Mouse (Mus musculus): ENCODE results near the gene Gm9913.

The Gm9913 gene

GRCm38 (mm10) chr2:125505006-125505745, at the start of gene Gm9913:
TSS of gene Gm9913 (plus strand) at chr2:125505089.
- in situ Hi-C loops (cut with MboI; ENCODE audit: low pct_unique_long_range_greater_than_20kb in 1 of 2, low sequenced_read_pairs in 2 of 2, unreplicated experiment in 1 of 2): no loop called here

- in situ Hi-C loops (cut with MboI; ENCODE audit: low pct_unique_long_range_greater_than_20kb in 1 of 2, low sequenced_read_pairs in 2 of 2, unreplicated experiment in 1 of 2): no loop called here
These were observed 48.7 kb upstream of the Gm9913 start for GRCm38 (mm10) chr2:125456059-125456789.

GRCm38 (mm10) chr2:125459087-125459486, 45.8 kb upstream of the Gm9913 start:
- in situ Hi-C loops (cut with MboI; ENCODE audit: low pct_unique_long_range_greater_than_20kb in 1 of 2, low sequenced_read_pairs in 2 of 2, unreplicated experiment in 1 of 2): no loop called here

GRCm38 (mm10) chr2:125464036-125464435, 40.9 kb upstream of the Gm9913 start:
- in situ Hi-C loops (cut with MboI; ENCODE audit: low pct_unique_long_range_greater_than_20kb in 1 of 2, low sequenced_read_pairs in 2 of 2, unreplicated experiment in 1 of 2): no loop called here

GRCm38 (mm10) chr2:125470553-125471295, 34.2 kb upstream of the Gm9913 start:
- in situ Hi-C loops (cut with MboI; ENCODE audit: low pct_unique_long_range_greater_than_20kb in 1 of 2, low sequenced_read_pairs in 2 of 2, unreplicated experiment in 1 of 2): no loop called here

GRCm38 (mm10) chr2:125471721-125472120, 33.2 kb upstream of the Gm9913 start:
- in situ Hi-C loops (cut with MboI; ENCODE audit: low pct_unique_long_range_greater_than_20kb in 1 of 2, low sequenced_read_pairs in 2 of 2, unreplicated experiment in 1 of 2): no loop called here

- in situ Hi-C loops (cut with MboI; ENCODE audit: low pct_unique_long_range_greater_than_20kb in 1 of 2, low sequenced_read_pairs in 2 of 2, unreplicated experiment in 1 of 2): no loop called here
These were observed 31.7 kb upstream of the Gm9913 start for GRCm38 (mm10) chr2:125473228-125473627.

GRCm38 (mm10) chr2:125474690-125475089, 30.2 kb upstream of the Gm9913 start:
- in situ Hi-C loops (cut with MboI; ENCODE audit: low pct_unique_long_range_greater_than_20kb in 1 of 2, low sequenced_read_pairs in 2 of 2, unreplicated experiment in 1 of 2): no loop called here

- in situ Hi-C loops (cut with MboI; ENCODE audit: low pct_unique_long_range_greater_than_20kb in 1 of 2, low sequenced_read_pairs in 2 of 2, unreplicated experiment in 1 of 2): no loop called here
These were observed 28.7 kb upstream of the Gm9913 start for GRCm38 (mm10) chr2:125476231-125476630.

GRCm38 (mm10) chr2:125477367-125477766, 27.5 kb upstream of the Gm9913 start:
- in situ Hi-C loops (cut with MboI; ENCODE audit: low pct_unique_long_range_greater_than_20kb in 1 of 2, low sequenced_read_pairs in 2 of 2, unreplicated experiment in 1 of 2): no loop called here

GRCm38 (mm10) chr2:125478705-125479104, 26.2 kb upstream of the Gm9913 start:
- in situ Hi-C loops (cut with MboI; ENCODE audit: low pct_unique_long_range_greater_than_20kb in 1 of 2, low sequenced_read_pairs in 2 of 2, unreplicated experiment in 1 of 2): no loop called here

GRCm38 (mm10) chr2:125480057-125480456, 24.8 kb upstream of the Gm9913 start:
- in situ Hi-C loops (cut with MboI; ENCODE audit: low pct_unique_long_range_greater_than_20kb in 1 of 2, low sequenced_read_pairs in 2 of 2, unreplicated experiment in 1 of 2): no loop called here

- in situ Hi-C loops (cut with MboI; ENCODE audit: low pct_unique_long_range_greater_than_20kb in 1 of 2, low sequenced_read_pairs in 2 of 2, unreplicated experiment in 1 of 2): no loop called here
These were observed 23.8 kb upstream of the Gm9913 start for GRCm38 (mm10) chr2:125481116-125481515.

- in situ Hi-C loops (cut with MboI; ENCODE audit: low pct_unique_long_range_greater_than_20kb in 1 of 2, low sequenced_read_pairs in 2 of 2, unreplicated experiment in 1 of 2): no loop called here
These were observed 23.2 kb upstream of the Gm9913 start for GRCm38 (mm10) chr2:125481531-125482317.

- in situ Hi-C loops (cut with MboI; ENCODE audit: low pct_unique_long_range_greater_than_20kb in 1 of 2, low sequenced_read_pairs in 2 of 2, unreplicated experiment in 1 of 2): no loop called here
These were observed 20.7 kb upstream of the Gm9913 start for GRCm38 (mm10) chr2:125484164-125484563.

- in situ Hi-C loops (cut with MboI; ENCODE audit: low pct_unique_long_range_greater_than_20kb in 1 of 2, low sequenced_read_pairs in 2 of 2, unreplicated experiment in 1 of 2): no loop called here
These were observed 20.0 kb upstream of the Gm9913 start for GRCm38 (mm10) chr2:125484910-125485309.

GRCm38 (mm10) chr2:125489979-125490378, 14.9 kb upstream of the Gm9913 start:
- in situ Hi-C loops (cut with MboI; ENCODE audit: low pct_unique_long_range_greater_than_20kb in 1 of 2, low sequenced_read_pairs in 2 of 2, unreplicated experiment in 1 of 2): no loop called here

GRCm38 (mm10) chr2:125492050-125492900, 12.6 kb upstream of the Gm9913 start:
- in situ Hi-C loops (cut with MboI; ENCODE audit: low pct_unique_long_range_greater_than_20kb in 1 of 2, low sequenced_read_pairs in 2 of 2, unreplicated experiment in 1 of 2): no loop called here
